Mouse (Mus musculus): ENCODE results near the gene Tmigd1. TPM values are rescaled to one million over a fixed set of nuclear protein-coding genes. Genes with fewer than 3 reads are reported as not detected.

Tmigd1 gene
- polyA plus RNA-seq (2017; shearing (Covaris generic)) = not detected

GRCm38 (mm10) chr11:76901579-76902361, at the start of gene Tmigd1:
TSS of gene Tmigd1 (plus strand) at chr11:76902159.

DNA sequence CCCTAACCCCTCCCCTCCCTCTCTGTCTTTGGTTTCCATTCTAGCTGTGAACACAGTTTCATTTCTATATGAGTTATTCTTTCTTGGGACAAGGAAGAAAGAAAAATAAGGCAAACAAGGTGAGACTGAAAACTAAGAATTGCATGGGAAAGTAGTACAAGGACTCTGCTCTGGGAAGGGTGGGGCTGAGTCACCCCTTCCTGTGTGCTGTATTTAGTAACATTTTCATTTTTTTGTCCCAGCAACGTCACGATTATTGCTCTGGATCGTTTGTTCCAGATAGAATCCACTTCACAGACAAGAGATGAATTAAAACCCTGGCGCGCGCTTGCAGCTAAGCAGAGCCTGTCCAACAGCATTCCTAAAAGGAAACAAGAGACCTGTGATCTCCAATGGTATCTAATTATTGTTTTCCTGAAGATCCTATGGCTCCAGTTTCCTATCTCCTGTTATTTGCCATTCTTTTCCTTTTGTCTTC, 22.8 kb downstream of the Tmigd1 start, which contains the start of gene Blmh:
TSS of gene Blmh (plus strand) at position 51 of the 478 bp plus-strand sequence.

Other genes starting within 250 kb of the Tmigd1 start
- gene Bhlha9, start 229.7 kb upstream of the Tmigd1 start, polyA plus RNA-seq (2017; shearing (Covaris generic)) = not detected
- not detected for gene Trarg1, start 222.4 kb upstream of the Tmigd1 start, polyA plus RNA-seq (2017; shearing (Covaris generic))
- gene Gosr1, start 138.6 kb upstream of the Tmigd1 start, polyA plus RNA-seq (2017; shearing (Covaris generic)) = 62.4 TPM
- gene Cpd, start 55.1 kb upstream of the Tmigd1 start, polyA plus RNA-seq (2017; shearing (Covaris generic)) = 0.11 TPM
- gene Blmh, start 22.6 kb downstream of the Tmigd1 start, polyA plus RNA-seq (2017; shearing (Covaris generic)) = 46.9 TPM
- gene Slc6a4, start 96.4 kb downstream of the Tmigd1 start, polyA plus RNA-seq (2017; shearing (Covaris generic)) = not detected
- 52.7 TPM for gene Nsrp1, start 176.3 kb downstream of the Tmigd1 start, polyA plus RNA-seq (2017; shearing (Covaris generic))

Measured in naive thymus-derived CD4-positive, alpha-beta T cell, adult 5 months (primary cell).